Mouse (Mus musculus): ENCODE measurements around the gene Pgm5. TPM values are rescaled to one million over a fixed set of nuclear protein-coding genes. Genes with fewer than 3 reads are reported as not detected.

Gene Pgm5
- 0.17 and 0.22 TPM in 2 replicates for polyA plus RNA-seq (2016; fragmentation: Nextera tagmentation; extraction: Ambion mirVana)

GRCm38 (mm10) chr19:24861612-24862451 lies at the start of gene Pgm5:
Gene Pgm5 (minus strand): TSS chr19:24861855.
- H3K27ac ChIP-seq (replicated peaks), result peak within 1 kb of the TSS; percentile 77
- peaks cover 47% of the 10 kb centered on the region for H3K27me3 ChIP-seq (ENCODE audit: low read depth, poor library complexity, severe bottlenecking)

GRCm38 (mm10) chr19:24908385-24909155 lies 46.9 kb upstream of the Pgm5 start:
- WGBS, result 93% methylated on average over 3 of the region's 3 CpGs
- H3K4me3 ChIP-seq, result no peak overlapping the region
- no peaks in the 10 kb centered on the region for H3K9me3 ChIP-seq (replicated peaks)
- no peaks in the 10 kb centered on the region for H3K36me3 ChIP-seq
- no peak overlapping the region for H3K27ac ChIP-seq (replicated peaks)
- peaks cover 18% of the 10 kb centered on the region for H3K27me3 ChIP-seq (ENCODE audit: low read depth, poor library complexity, severe bottlenecking)
- no peaks in the 10 kb centered on the region for H3K4me1 ChIP-seq
- no peak for DNase-seq (ENCODE audit: low spot score)

More at GRCm38 (mm10) chr19:24861612-24862451, at the start of gene Pgm5:
- H3K4me3 ChIP-seq, result peak within 1 kb of the TSS; percentile 61
- whole genome bisulfite sequencing, result 2% methylated on average over 25 of the region's 39 CpGs
- DNase-seq (ENCODE audit: low spot score), result peak; percentile 46
- no peaks in the 10 kb centered on the region for H3K36me3 ChIP-seq
- H3K4me1 ChIP-seq, result peaks cover 15% of the 10 kb centered on the region
- H3K9me3 ChIP-seq (replicated peaks), result no peaks in the 10 kb centered on the region

- no peak overlapping the region for H3K4me3 ChIP-seq
- no peaks in the 10 kb centered on the region for H3K36me3 ChIP-seq
- H3K27me3 ChIP-seq (ENCODE audit: low read depth, poor library complexity, severe bottlenecking), result peaks cover 27% of the 10 kb centered on the region
- no peak overlapping the region for H3K27ac ChIP-seq (replicated peaks)
- no peaks in the 10 kb centered on the region for H3K4me1 ChIP-seq
- 94% methylated on average over 6 of the region's 6 CpGs for WGBS
- DNase-seq (ENCODE audit: low spot score), result no peak
- no peaks in the 10 kb centered on the region for H3K9me3 ChIP-seq (replicated peaks)
Measured at GRCm38 (mm10) chr19:24907655-24908054, 46.0 kb upstream of the Pgm5 start.

- Histone ChIP-seq H3K4me3 (no peak overlapping the region), H3K9me3 (replicated peaks) (no peaks in the 10 kb centered on the region), H3K27ac (replicated peaks) (no peak overlapping the region), H3K36me3 (no peaks in the 10 kb centered on the region), H3K4me1 (peaks cover 37% of the 10 kb centered on the region), H3K27me3 (ENCODE audit: low read depth, poor library complexity, severe bottlenecking) (peaks cover 75% of the 10 kb centered on the region)
- 39% methylated on average over 2 of the region's 2 CpGs for WGBS
- no peak for DNase-seq (ENCODE audit: low spot score)
Measured at GRCm38 (mm10) chr19:24902821-24903220, 41.2 kb upstream of the Pgm5 start.

- H3K9me3 ChIP-seq (replicated peaks), result no peaks in the 10 kb centered on the region
- no peak overlapping the region for H3K4me3 ChIP-seq
- WGBS, result 2% methylated on average over 2 of the region's 2 CpGs
- no peak overlapping the region for H3K27ac ChIP-seq (replicated peaks)
- peaks cover 81% of the 10 kb centered on the region for H3K27me3 ChIP-seq (ENCODE audit: low read depth, poor library complexity, severe bottlenecking)
- H3K4me1 ChIP-seq, result peaks cover 42% of the 10 kb centered on the region
- no peak for DNase-seq (ENCODE audit: low spot score)
- no peaks in the 10 kb centered on the region for H3K36me3 ChIP-seq
Measured at GRCm38 (mm10) chr19:24902256-24902655, 40.6 kb upstream of the Pgm5 start.

GRCm38 (mm10) chr19:24901666-24902065 lies 40.0 kb upstream of the Pgm5 start:
- WGBS, result 6% methylated on average over 3 of the region's 3 CpGs
- H3K9me3 ChIP-seq (replicated peaks), result no peaks in the 10 kb centered on the region
- H3K4me3 ChIP-seq, result 0 out of 2 replicates have a peak overlapping the region, but pooled peaks have one; percentile 64
- peaks cover 87% of the 10 kb centered on the region for H3K27me3 ChIP-seq (ENCODE audit: low read depth, poor library complexity, severe bottlenecking)
- DNase-seq (ENCODE audit: low spot score), result no peak
- no peaks in the 10 kb centered on the region for H3K36me3 ChIP-seq
- peaks cover 48% of the 10 kb centered on the region for H3K4me1 ChIP-seq
- no peak overlapping the region for H3K27ac ChIP-seq (replicated peaks)

GRCm38 (mm10) chr19:24900581-24901220 lies 39.0 kb upstream of the Pgm5 start, which contains the start of gene Foxd4:
Gene Foxd4 (minus strand): TSS chr19:24901197.
- Histone ChIP-seq H3K4me3 (peak within 1 kb of the TSS; percentile 64), H3K27me3 (ENCODE audit: low read depth, poor library complexity, severe bottlenecking) (peaks cover 96% of the 10 kb centered on the region), H3K36me3 (no peaks in the 10 kb centered on the region), H3K4me1 (peaks cover 49% of the 10 kb centered on the region), H3K27ac (replicated peaks) (peak within 1 kb of the TSS; percentile 77), H3K9me3 (replicated peaks) (no peaks in the 10 kb centered on the region)
- no peak for DNase-seq (ENCODE audit: low spot score)
- under 1% methylated on average over 27 of the region's 27 CpGs for WGBS

GRCm38 (mm10) chr19:24899578-24900544 lies 38.2 kb upstream of the Pgm5 start:
- H3K27me3 ChIP-seq (ENCODE audit: low read depth, poor library complexity, severe bottlenecking), result peaks cover 100% of the 10 kb centered on the region
- peak overlapping the region; percentile 77 for H3K27ac ChIP-seq (replicated peaks)
- no peaks in the 10 kb centered on the region for H3K9me3 ChIP-seq (replicated peaks)
- peaks cover 49% of the 10 kb centered on the region for H3K4me1 ChIP-seq
- WGBS, result under 1% methylated on average over 84 of the region's 84 CpGs
- H3K4me3 ChIP-seq, result peak overlapping the region; percentile 64
- DNase-seq (ENCODE audit: low spot score), result peak; percentile 77
- no peaks in the 10 kb centered on the region for H3K36me3 ChIP-seq

GRCm38 (mm10) chr19:24898737-24899577 lies 37.3 kb upstream of the Pgm5 start:
- peaks cover 49% of the 10 kb centered on the region for H3K4me1 ChIP-seq
- peak overlapping the region; percentile 77; the same call in 1 of the 2 replicates for H3K27ac ChIP-seq (replicated peaks)
- peak; percentile 59 for DNase-seq (ENCODE audit: low spot score)
- H3K27me3 ChIP-seq (ENCODE audit: low read depth, poor library complexity, severe bottlenecking), result peaks cover 96% of the 10 kb centered on the region
- 3% methylated on average over 34 of the region's 34 CpGs for WGBS
- H3K4me3 ChIP-seq, result peak overlapping the region; percentile 64
- H3K36me3 ChIP-seq, result no peaks in the 10 kb centered on the region
- H3K9me3 ChIP-seq (replicated peaks), result no peaks in the 10 kb centered on the region

GRCm38 (mm10) chr19:24897896-24898736 lies 36.5 kb upstream of the Pgm5 start:
- Histone ChIP-seq H3K27ac (replicated peaks) (0 out of 2 replicates have a peak overlapping the region, but pooled peaks have one; percentile 33), H3K9me3 (replicated peaks) (no peaks in the 10 kb centered on the region), H3K4me1 (peaks cover 49% of the 10 kb centered on the region), H3K4me3 (peak overlapping the region; percentile 44), H3K36me3 (no peaks in the 10 kb centered on the region), H3K27me3 (ENCODE audit: low read depth, poor library complexity, severe bottlenecking) (peaks cover 94% of the 10 kb centered on the region)
- WGBS, result under 1% methylated on average over 20 of the region's 20 CpGs
- DNase-seq (ENCODE audit: low spot score), result no peak
